Comparison of ENCODE assay signal across 18 mouse cellular contexts in the genomic region with DNA sequence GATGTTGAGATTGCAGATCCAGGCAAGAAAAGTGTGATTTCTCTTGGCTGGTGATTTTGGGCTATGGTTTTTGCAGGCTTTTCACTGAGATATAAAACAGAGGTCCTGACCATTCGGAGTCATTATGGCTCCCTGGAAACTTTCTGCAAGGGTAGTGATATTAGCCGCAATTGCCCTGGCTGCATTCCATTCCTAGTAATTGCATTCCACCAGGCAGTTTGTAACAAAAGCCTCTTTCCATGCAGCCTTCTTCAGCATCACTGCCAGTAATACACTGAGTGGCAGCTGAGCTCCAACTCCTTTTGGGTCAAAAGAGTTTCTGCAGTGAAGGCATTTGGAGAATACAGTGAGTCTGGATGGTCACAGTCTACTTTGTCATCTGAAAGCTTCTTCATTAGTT.
A peak's percentile ranks its signal among the peaks of the same experiment; 100 is the strongest.
DNase-seq lines count a peak whose midpoint lies in the region; ATAC-seq lines count a peak whose summit lies in the region.
"Had no signal": no experiment of that assay in that cellular context is flagged by ENCODE, and none has a peak within 500 bp of the region (broad histone marks: within the 10 kb centered on the region; RNA-seq: fewer than 3 reads in every experiment).

No protein-coding gene starts in this region.

- no peak for ATAC-seq in kidney, embryonic 16.5 days (ENCODE audit: low FRiP score, low TSS enrichment)
- peak; percentile 63; the same call in 1 of the 2 replicates for ATAC-seq in limb, embryonic 15.5 days (ENCODE audit: insufficient number of reproducible peaks, low FRiP score, low TSS enrichment, low read depth)
- no peak for ATAC-seq in megakaryocyte, adult 5-6 weeks (ENCODE audit: poor library complexity, severe bottlenecking)
- ATAC-seq: inflammation-experienced regulatory T-cells, adult 6 months; midbrain, embryonic 16.5 days had no signal

- H3K4me1 ChIP-seq in kidney, embryonic 16.5 days (ENCODE audit: insufficient read depth, low read length) = no peaks in the 10 kb centered on the region
- H3K4me1 ChIP-seq in limb, embryonic 15.5 days = peaks cover 10% of the 10 kb centered on the region
- H3K4me1 ChIP-seq: lung, embryonic 15.5 days had no signal

- H3K9me3 ChIP-seq in kidney, embryonic 16.5 days (ENCODE audit: low read length) = no peaks in the 10 kb centered on the region
- H3K9me3 ChIP-seq in limb, embryonic 15.5 days = no peaks in the 10 kb centered on the region
- H3K9me3 ChIP-seq: heart, embryonic 12.5 days; lung, embryonic 15.5 days; neural tube, embryonic 13.5 days had no signal

- H3K27me3 ChIP-seq in kidney, embryonic 16.5 days (ENCODE audit: insufficient read depth, low read length) = no peaks in the 10 kb centered on the region
- no peaks in the 10 kb centered on the region for H3K27me3 ChIP-seq in limb, embryonic 15.5 days
- H3K27me3 ChIP-seq: heart, embryonic 12.5 days; lung, embryonic 15.5 days; neural tube, embryonic 13.5 days had no signal

- no peak overlapping the region for H3K27ac ChIP-seq in kidney, embryonic 16.5 days (ENCODE audit: low read length)
- peak overlapping the region; percentile 30; the same call in 1 of the 2 replicates for H3K27ac ChIP-seq in limb, embryonic 15.5 days
- H3K27ac ChIP-seq: layer of hippocampus, adult 2 months; lung, embryonic 15.5 days; neural tube, embryonic 13.5 days had no signal

- no peaks in the 10 kb centered on the region for H3K36me3 ChIP-seq in kidney, embryonic 16.5 days (ENCODE audit: insufficient read depth, low read length)
- no peaks in the 10 kb centered on the region for H3K36me3 ChIP-seq in limb, embryonic 15.5 days
- H3K36me3 ChIP-seq: G1E; heart, embryonic 12.5 days; lung, embryonic 15.5 days; neural tube, embryonic 13.5 days had no signal

- no peak overlapping the region for H3K9ac ChIP-seq in kidney, embryonic 16.5 days (replicated peaks; ENCODE audit: low read length)
- H3K9ac ChIP-seq in limb, embryonic 15.5 days = no peak overlapping the region
- H3K9ac ChIP-seq: heart, embryonic 12.5 days; lung, embryonic 15.5 days; neural tube, embryonic 13.5 days had no signal

- WGBS in kidney, embryonic 16.5 days = 27% methylated on average over 2 of the region's 2 CpGs
- 4% methylated on average over 2 of the region's 2 CpGs for WGBS in limb, embryonic 15.5 days

- H3K4me2 ChIP-seq in kidney, embryonic 16.5 days (replicated peaks; ENCODE audit: low read depth, low read length) = no peak overlapping the region
- H3K4me2 ChIP-seq in limb, embryonic 15.5 days = no peak overlapping the region
- H3K4me2 ChIP-seq: heart, embryonic 12.5 days; lung, embryonic 15.5 days; neural tube, embryonic 13.5 days had no signal

- peak; percentile 31 for DNase-seq in kidney, adult 11 months
- DNase-seq in embryo, embryonic 11 days = peak; percentile 16
- peak; percentile 21 to 23 for DNase-seq in kidney, adult 8-10 months
- DNase-seq in c-Kit-positive CD71-positive TER-119-positive erythroid progenitor cells, embryonic 14.5 days (ENCODE audit: low spot score) = no peak
- DNase-seq: adrenal gland, adult 8-10 months; cerebellum, adult 8-10 months; gastrocnemius, postnatal 36 days; thymus, adult 18-20 months had no signal

- no peak overlapping the region for H3K4me3 ChIP-seq in kidney, embryonic 16.5 days (ENCODE audit: low read length)
- H3K4me3 ChIP-seq in limb, embryonic 15.5 days = no peak overlapping the region
- H3K4me3 ChIP-seq: heart, embryonic 12.5 days; layer of hippocampus, adult 2 months; lung, embryonic 15.5 days; neural tube, embryonic 13.5 days had no signal
